Mouse (Mus musculus) lung, embryonic 16.5 days (tissue): Measurements from ENCODE around the gene Osbpl6. TPM values are rescaled to one million over a fixed set of nuclear protein-coding genes. Genes with fewer than 3 reads are reported as not detected.

Experiments used
- ATAC-seq: fragments of 200-750 bp; cut with Nextera tagmentation; 2 replicates; pipeline ENCODE4 v1.8.0; 2017; ENCODE audit warnings: low read depth, mild to moderate bottlenecking, moderate library complexity
- H3K27ac ChIP-seq: fragments of 300-500 bp; sonication (generic); 2 replicates; pipeline ENCODE4 v1.5.1; 2014; ENCODE audit warnings: mild to moderate bottlenecking, control low read depth, low read length
- H3K27me3 ChIP-seq: fragments of 300-500 bp; sonication (generic); 2 replicates; pipeline ENCODE4 v1.6.1; 2014; ENCODE audit warnings: low read depth, low read length, mixed read lengths; ENCODE audit not compliant: control insufficient read depth, insufficient read depth
- H3K36me3 ChIP-seq: fragments of 300-500 bp; sonication (generic); 2 replicates; pipeline ENCODE4 v1.6.1; 2014; ENCODE audit warnings: low read length; ENCODE audit not compliant: control insufficient read depth, insufficient read depth
- H3K4me1 ChIP-seq: fragments of 300-500 bp; sonication (generic); replicated peaks from 2 replicates; pipeline ENCODE4 v1.6.1; 2014; ENCODE audit warnings: low read length, mixed read lengths; ENCODE audit not compliant: control insufficient read depth, insufficient read depth
- H3K4me2 ChIP-seq: fragments of 300-500 bp; sonication (generic); 2 replicates; pipeline ENCODE4 v1.6.1; 2014; ENCODE audit warnings: low read depth, low read length, control low read depth
- H3K4me3 ChIP-seq: fragments of 300-500 bp; sonication (generic); 2 replicates; pipeline ENCODE4 v1.5.1; 2014; ENCODE audit warnings: mild to moderate bottlenecking, low read length, control low read depth
- H3K9ac ChIP-seq: fragments of 300-500 bp; sonication (generic); 2 replicates; pipeline ENCODE4 v1.6.1; 2014; ENCODE audit warnings: low read length, control low read depth
- H3K9me3 ChIP-seq: fragments of 300-500 bp; sonication (generic); 2 replicates; pipeline ENCODE4 v1.6.1; 2016; ENCODE audit warnings: low read length; ENCODE audit not compliant: control insufficient read depth
- WGBS: fragments of 180-500 bp; shearing (Covaris S2); extraction: QIAGEN DNeasy Blood & Tissue Kit; methylation state at CpG from one replicate; pipeline ENCODE4 v1.1.7; 2014; 5-methylcytosine and 5-hydroxymethylcytosine counted together
- polyA plus RNA-seq: library from polyadenylated mRNA; unstranded; fragments of >200 nt; fragmentation: Nextera tagmentation; extraction: Ambion mirVana; gene quantifications from 2 replicates; pipeline ENCODE4 v1.2.1, GENCODE M21; 2015

Osbpl6 gene
- polyA plus RNA-seq, 1 experiment from 2014 or later = 20.9 TPM

- Histone ChIP-seq H3K4me1 (0 out of 2 replicates have a peak, but pooled peaks cover 2% of the 10 kb centered on the region), H3K36me3 (no peaks in the 10 kb centered on the region), H3K9ac (no peak overlapping the region), H3K4me3 (no peak overlapping the region), H3K27ac (0 out of 2 replicates have a peak overlapping the region, but pooled peaks have one; percentile 8), H3K27me3 (no peaks in the 10 kb centered on the region), H3K4me2 (no peak overlapping the region), H3K9me3 (no peaks in the 10 kb centered on the region)
- peak; percentile 71 for ATAC-seq
- 46% methylated on average over 7 of the region's 7 CpGs for WGBS
Measured at GRCm38 (mm10) chr2:76435667-76436239, 29.4 kb downstream of the Osbpl6 start.

GRCm38 (mm10) chr2:76437372-76437771 is 31.1 kb downstream of the Osbpl6 start:
- Histone ChIP-seq H3K9ac (no peak overlapping the region), H3K9me3 (no peaks in the 10 kb centered on the region), H3K4me3 (no peak overlapping the region), H3K27ac (no peak overlapping the region), H3K36me3 (no peaks in the 10 kb centered on the region), H3K27me3 (no peaks in the 10 kb centered on the region), H3K4me1 (peaks cover 7% of the 10 kb centered on the region), H3K4me2 (no peak overlapping the region)
- WGBS = 68% methylated on average over 2 of the region's 2 CpGs
- no peak for ATAC-seq

DNA sequence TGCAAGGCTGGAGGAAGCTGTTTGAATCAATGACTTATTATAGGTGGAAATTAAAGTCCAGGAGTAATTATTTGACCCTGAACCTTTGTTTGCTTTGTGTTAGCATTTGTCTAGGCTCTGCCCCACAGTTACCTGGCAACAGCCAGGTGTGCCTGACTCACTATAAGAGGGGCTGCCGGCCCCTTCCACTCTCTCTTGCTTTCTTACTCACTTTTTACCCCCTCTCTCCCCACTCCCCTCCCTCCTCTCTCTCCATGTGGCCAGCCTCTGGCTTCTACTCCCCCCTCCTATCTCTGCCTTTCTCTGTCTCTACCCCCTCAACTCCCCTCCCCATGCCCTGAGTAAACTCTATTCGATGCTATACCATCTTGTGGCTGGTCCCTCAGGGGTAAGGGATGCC is 33.2 kb downstream of the Osbpl6 start:
- peaks cover 8% of the 10 kb centered on the region for H3K4me1 ChIP-seq
- H3K27ac ChIP-seq = no peak overlapping the region
- 38% methylated on average over 2 of the region's 2 CpGs for WGBS
- H3K4me3 ChIP-seq = no peak overlapping the region
- H3K9ac ChIP-seq = no peak overlapping the region
- no peak overlapping the region for H3K4me2 ChIP-seq
- H3K27me3 ChIP-seq = no peaks in the 10 kb centered on the region
- no peaks in the 10 kb centered on the region for H3K36me3 ChIP-seq
- no peak for ATAC-seq
- no peaks in the 10 kb centered on the region for H3K9me3 ChIP-seq

DNA sequence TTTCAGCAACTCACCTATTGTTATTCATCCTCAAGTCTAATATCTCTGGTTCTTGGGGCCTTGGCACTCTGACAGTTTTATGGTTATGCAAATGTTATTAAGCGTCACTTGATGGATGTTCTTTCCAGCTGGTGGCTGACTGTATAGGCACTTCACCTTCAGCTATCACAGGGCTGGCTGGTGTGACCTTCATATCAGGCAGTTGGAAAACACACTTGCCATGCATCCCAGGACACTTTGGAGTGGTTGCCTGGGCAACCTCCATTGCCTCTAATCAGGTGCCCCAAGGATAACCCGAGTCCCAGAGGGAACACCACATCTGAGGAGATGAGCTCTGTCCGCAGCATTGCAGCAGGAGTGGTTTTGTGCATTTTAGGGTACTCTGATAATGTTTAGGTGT is 35.8 kb downstream of the Osbpl6 start:
- Histone ChIP-seq H3K27ac (no peak overlapping the region), H3K4me1 (peaks cover 6% of the 10 kb centered on the region), H3K4me2 (no peak overlapping the region), H3K36me3 (no peaks in the 10 kb centered on the region), H3K4me3 (no peak overlapping the region), H3K9ac (no peak overlapping the region), H3K27me3 (no peaks in the 10 kb centered on the region), H3K9me3 (no peaks in the 10 kb centered on the region)
- 10% methylated on average over 3 of the region's 3 CpGs for WGBS
- no peak; the same call in 1 of the 2 replicates for ATAC-seq

DNA sequence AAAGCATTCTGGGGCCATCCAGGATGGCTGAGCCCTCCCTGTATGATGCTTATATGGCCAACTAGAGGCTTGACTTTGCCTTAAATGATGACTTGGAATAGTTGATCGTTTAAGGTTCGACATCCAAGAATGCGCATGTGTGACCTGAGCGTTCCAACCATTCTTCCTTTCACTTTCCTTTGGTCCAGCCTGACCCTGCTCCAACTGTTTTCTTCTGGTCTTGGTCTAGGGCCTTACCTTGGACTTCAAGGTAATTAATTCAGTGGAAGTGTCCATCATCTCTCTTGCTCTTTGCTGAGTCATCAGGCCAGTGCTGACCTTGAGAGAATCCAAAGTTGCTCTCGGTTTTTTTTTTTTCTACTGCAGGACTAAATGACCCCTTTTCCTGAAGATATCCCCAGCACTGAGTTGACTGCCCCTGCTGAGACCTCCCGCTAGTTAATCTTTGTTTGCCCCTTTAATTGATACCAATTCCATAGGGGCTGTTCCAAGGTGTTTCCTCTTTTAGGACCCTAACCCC is 43.6 kb downstream of the Osbpl6 start:
- ATAC-seq = no peak
- H3K27me3 ChIP-seq = no peaks in the 10 kb centered on the region
- no peaks in the 10 kb centered on the region for H3K9me3 ChIP-seq
- WGBS = 86% methylated on average over 6 of the region's 6 CpGs
- H3K4me3 ChIP-seq = no peak overlapping the region
- no peak overlapping the region for H3K27ac ChIP-seq
- no peak overlapping the region for H3K9ac ChIP-seq
- no peaks in the 10 kb centered on the region for H3K4me1 ChIP-seq
- H3K36me3 ChIP-seq = no peaks in the 10 kb centered on the region
- no peak overlapping the region for H3K4me2 ChIP-seq

DNA sequence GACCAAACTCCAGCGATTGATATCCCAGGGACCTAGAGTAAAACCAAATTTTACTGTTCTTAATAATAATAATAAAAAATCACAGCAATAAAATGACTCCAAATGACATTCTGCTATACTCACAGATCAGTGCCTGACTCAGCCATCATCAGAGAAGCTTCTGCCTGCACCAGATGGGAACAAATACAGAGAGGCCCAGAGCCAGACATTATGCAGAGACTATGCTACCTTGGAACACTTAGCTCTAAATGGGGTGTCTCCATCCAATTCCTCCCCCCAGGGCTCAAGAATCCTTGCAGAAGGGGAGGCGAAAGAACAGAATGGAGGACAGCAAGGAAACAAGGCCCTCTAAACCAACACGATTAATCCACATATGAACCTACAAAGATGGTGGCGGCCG is 60.4 kb downstream of the Osbpl6 start:
- peaks cover 6% of the 10 kb centered on the region; the same call in 1 of the 2 replicates for H3K4me1 ChIP-seq
- H3K4me2 ChIP-seq = no peak overlapping the region
- H3K9ac ChIP-seq = no peak overlapping the region
- H3K4me3 ChIP-seq = no peak overlapping the region
- 98% methylated on average over 5 of the region's 5 CpGs for WGBS
- no peak for ATAC-seq
- H3K36me3 ChIP-seq = no peaks in the 10 kb centered on the region
- H3K27me3 ChIP-seq = no peaks in the 10 kb centered on the region
- H3K9me3 ChIP-seq = peaks cover 4% of the 10 kb centered on the region; the same call in 1 of the 2 replicates
- no peak overlapping the region for H3K27ac ChIP-seq

DNA sequence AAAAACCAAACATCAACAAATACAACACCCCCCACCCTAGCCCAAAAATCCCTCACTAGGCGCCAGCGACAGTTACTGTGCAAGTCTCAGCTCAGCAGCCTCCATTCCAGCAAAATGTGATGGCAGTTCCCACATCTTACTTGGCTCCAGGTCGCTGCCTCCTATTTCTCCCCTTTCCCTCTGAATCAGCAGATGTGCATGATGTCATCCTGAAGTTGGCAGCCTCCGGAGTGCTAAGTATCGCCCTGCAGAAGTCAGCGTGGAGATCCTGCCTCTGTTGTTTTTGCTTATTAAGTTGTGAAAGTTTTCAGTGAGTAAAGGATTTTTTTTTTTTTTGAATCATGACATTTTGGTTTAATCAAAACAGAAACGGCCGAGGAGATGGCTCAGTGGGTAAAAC is 61.9 kb downstream of the Osbpl6 start:
- H3K4me3 ChIP-seq = no peak overlapping the region
- H3K27ac ChIP-seq = no peak overlapping the region
- ATAC-seq = peak; percentile 65; the same call in 1 of the 2 replicates
- H3K36me3 ChIP-seq = no peaks in the 10 kb centered on the region
- H3K4me2 ChIP-seq = peak overlapping the region; percentile 29
- H3K9ac ChIP-seq = no peak overlapping the region
- WGBS = 37% methylated on average over 8 of the region's 8 CpGs
- peaks cover 6% of the 10 kb centered on the region; the same call in 1 of the 2 replicates for H3K4me1 ChIP-seq
- H3K27me3 ChIP-seq = no peaks in the 10 kb centered on the region
- H3K9me3 ChIP-seq = peaks cover 4% of the 10 kb centered on the region; the same call in 1 of the 2 replicates

GRCm38 (mm10) chr2:76469091-76469750 is 62.9 kb downstream of the Osbpl6 start:
- no peaks in the 10 kb centered on the region for H3K27me3 ChIP-seq
- H3K4me1 ChIP-seq = peaks cover 6% of the 10 kb centered on the region; the same call in 1 of the 2 replicates
- peak; percentile 56 for ATAC-seq
- WGBS = 27% methylated on average over 6 of the region's 6 CpGs
- H3K9me3 ChIP-seq = peaks cover 4% of the 10 kb centered on the region; the same call in 1 of the 2 replicates
- H3K27ac ChIP-seq = no peak overlapping the region
- no peak overlapping the region for H3K9ac ChIP-seq
- H3K4me3 ChIP-seq = no peak overlapping the region
- no peak overlapping the region for H3K4me2 ChIP-seq
- no peaks in the 10 kb centered on the region for H3K36me3 ChIP-seq

- Histone ChIP-seq H3K27me3 (no peaks in the 10 kb centered on the region), H3K36me3 (no peaks in the 10 kb centered on the region), H3K27ac (no peak overlapping the region), H3K9ac (no peak overlapping the region), H3K4me3 (no peak overlapping the region), H3K4me2 (no peak overlapping the region), H3K4me1 (peaks cover 6% of the 10 kb centered on the region; the same call in 1 of the 2 replicates), H3K9me3 (peaks cover 4% of the 10 kb centered on the region; the same call in 1 of the 2 replicates)
- ATAC-seq = no peak
- WGBS = 43% methylated on average over 8 of the region's 8 CpGs
Measured at GRCm38 (mm10) chr2:76469751-76470099, 63.4 kb downstream of the Osbpl6 start.
